Mouse (Mus musculus) heart, adult 18-20 months (tissue): ENCODE data around the gene Nlgn2. TPM values are rescaled to one million over a fixed set of nuclear protein-coding genes. Genes with fewer than 3 reads are reported as not detected.
A peak's percentile ranks its signal among the peaks of the same experiment; 100 is the strongest.

ENCODE experiments used
- DNase-seq, 2 experiments: peaks; one replicate each; pipeline ENCODE4 v3.0.0; 2021 to 2022; ENCODE audit warnings: mixed read lengths in 1 of 2
- microRNA-seq, 2 experiments: library from miRNA; unstranded; fragments of <30 nt; microRNA quantifications; one replicate each; pipeline ENCODE4 v1.2.0; 2022
- total RNA-seq, 2 experiments: library from RNA; stranded (reverse); gene quantifications; 2 replicates each; pipeline ENCODE4 v1.2.3; 2021

Nlgn2 gene
- total RNA-seq, 2 experiments from 2014 or later, result 3.3 to 3.9 TPM

- peak; percentile 94 to 99 for DNase-seq
Measured at GRCm38 (mm10) chr11:69795168-69795982, 42.2 kb downstream of the Nlgn2 start, which contains the start of gene Chrnb1. Gene Chrnb1, minus strand, starts transcription at chr11:69795943.

- DNase-seq, result no peak
Measured at GRCm38 (mm10) chr11:69793429-69793828, 44.2 kb downstream of the Nlgn2 start.

- no peak for DNase-seq
Measured at GRCm38 (mm10) chr11:69791420-69791819, 46.2 kb downstream of the Nlgn2 start.

- no peak for DNase-seq
Measured at GRCm38 (mm10) chr11:69789431-69789830, 48.2 kb downstream of the Nlgn2 start.

- no peak for DNase-seq
Measured at GRCm38 (mm10) chr11:69787306-69787705, 50.3 kb downstream of the Nlgn2 start.

GRCm38 (mm10) chr11:69784793-69785272 lies 52.8 kb downstream of the Nlgn2 start:
- peak; percentile 76 to 84 for DNase-seq

GRCm38 (mm10) chr11:69781828-69782227 lies 55.8 kb downstream of the Nlgn2 start:
- DNase-seq, result no peak

- DNase-seq, result no peak
Measured at GRCm38 (mm10) chr11:69778985-69779384, 58.6 kb downstream of the Nlgn2 start.

GRCm38 (mm10) chr11:69778258-69778982 lies 59.2 kb downstream of the Nlgn2 start:
- DNase-seq, result no peak

GRCm38 (mm10) chr11:69777504-69778257 lies 59.9 kb downstream of the Nlgn2 start:
- DNase-seq, result no peak

GRCm38 (mm10) chr11:69776488-69776887 lies 61.1 kb downstream of the Nlgn2 start:
- DNase-seq, result no peak

- no peak for DNase-seq
Measured at GRCm38 (mm10) chr11:69775716-69776115, 61.9 kb downstream of the Nlgn2 start.

- no peak for DNase-seq
Measured at GRCm38 (mm10) chr11:69774961-69775360, 62.6 kb downstream of the Nlgn2 start.

Small RNAs within 50 kb of the gene (microRNA-seq; reads per million reads assigned to microRNA genes)
- gene Mir6924, result 0 reads per million in 2 experiments

Other genes with a start within 250 kb of the Nlgn2 start
- 10 to 100 TPM; 15.2 to 16.4 TPM for gene Atp1b2, start 231.8 kb downstream of the Nlgn2 start, total RNA-seq
- not detected for gene Shbg, start 219.9 kb downstream of the Nlgn2 start, total RNA-seq
- gene Sat2, start 215.8 kb downstream of the Nlgn2 start, total RNA-seq, result 1 to 10 TPM; 3.3 to 3.8 TPM
- gene Fxr2, start 204.8 kb downstream of the Nlgn2 start, total RNA-seq, result 10 to 100 TPM; 91.3 to 97.2 TPM
- not detected for gene Sox15, start 182.5 kb downstream of the Nlgn2 start, total RNA-seq
- gene Mpdu1, start 175.1 kb downstream of the Nlgn2 start, total RNA-seq, result 10 to 100 TPM; 12.3 to 15.6 TPM
- 10 to 100 TPM in 1 of 2 experiments, 1 to 10 TPM in 1; 7.3 to 10.5 TPM for gene Cd68, start 171.6 kb downstream of the Nlgn2 start, total RNA-seq
- 100 to 1,000 TPM; 185 to 188 TPM for gene Eif4a1, start 165.4 kb downstream of the Nlgn2 start, total RNA-seq
- 10 to 100 TPM; 27.3 to 35.1 TPM for gene Senp3, start 155.7 kb downstream of the Nlgn2 start, total RNA-seq
- gene Tnfsf13, start 152.0 kb downstream of the Nlgn2 start, total RNA-seq, result 1 to 10 TPM; 1.5 to 1.7 TPM
- gene Tnfsf12, start 141.9 kb downstream of the Nlgn2 start, total RNA-seq, result 10 to 100 TPM; 16.9 to 17.1 TPM
- 1 to 10 TPM; 2.5 to 4.1 TPM for gene Tnfsfm13, start 141.7 kb downstream of the Nlgn2 start, total RNA-seq
- 10 to 100 TPM; 27.4 to 33.4 TPM for gene Polr2a, start 79.1 kb downstream of the Nlgn2 start, total RNA-seq
- not detected for gene Slc35g3, start 75.8 kb downstream of the Nlgn2 start, total RNA-seq
- 10 to 100 TPM; 41.7 to 44.7 TPM for gene Zbtb4, start 71.9 kb downstream of the Nlgn2 start, total RNA-seq
- gene Chrnb1, start 41.8 kb downstream of the Nlgn2 start, total RNA-seq, result 1 to 10 TPM; 2.0 to 4.6 TPM
- gene Fgf11, start 35.9 kb downstream of the Nlgn2 start, total RNA-seq, result 1 to 10 TPM; 2.6 to 3.0 TPM
- under 1 TPM; 0.17 to 0.49 TPM for gene Tmem102, start 32.2 kb downstream of the Nlgn2 start, total RNA-seq
- gene Gm39566, start 22.5 kb downstream of the Nlgn2 start, total RNA-seq, result not detected
- not detected for gene Spem2, start 19.3 kb downstream of the Nlgn2 start, total RNA-seq
- gene Spem1, start 15.6 kb downstream of the Nlgn2 start, total RNA-seq, result not detected
- 100 to 1,000 TPM; 232 to 246 TPM for gene Tmem256, start 730 bp upstream of the Nlgn2 start, total RNA-seq
- 10 to 100 TPM; 19.6 to 21.4 TPM for gene Plscr3, start 8.6 kb upstream of the Nlgn2 start, total RNA-seq
- not detected for gene Tnk1, start 20.9 kb upstream of the Nlgn2 start, total RNA-seq
- not detected for gene Tmem95, start 40.2 kb upstream of the Nlgn2 start, total RNA-seq
- 1 to 10 TPM; 2.0 to 2.5 TPM for gene Kctd11, start 43.6 kb upstream of the Nlgn2 start, total RNA-seq
- 1 to 10 TPM in 1 of 2 experiments, under 1 TPM in 1; 0.72 to 4.4 TPM for gene Acap1, start 57.8 kb upstream of the Nlgn2 start, total RNA-seq
- gene 2810408A11Rik, start 63.2 kb upstream of the Nlgn2 start, total RNA-seq, result under 1 TPM in 1 of 2 experiments, not detected in 1; 0.41 TPM
- gene Neurl4, start 63.3 kb upstream of the Nlgn2 start, total RNA-seq, result 10 to 100 TPM; 42.1 to 48.0 TPM
- 10 to 100 TPM; 26.2 to 27.5 TPM for gene Gps2, start 76.1 kb upstream of the Nlgn2 start, total RNA-seq
- gene Eif5a, start 84.2 kb upstream of the Nlgn2 start, total RNA-seq, result 100 to 1,000 TPM; 415 to 425 TPM
- gene Ybx2, start 98.0 kb upstream of the Nlgn2 start, total RNA-seq, result 10 to 100 TPM; 14.6 to 23.1 TPM
- gene Slc2a4, start 110.4 kb upstream of the Nlgn2 start, total RNA-seq, result 100 to 1,000 TPM; 402 to 439 TPM
- 1 to 10 TPM in 1 of 2 experiments, not detected in 1; 1.3 TPM for gene Cldn7, start 127.0 kb upstream of the Nlgn2 start, total RNA-seq
- 100 to 1,000 TPM; 130 to 144 TPM for gene Ctdnep1, start 143.4 kb upstream of the Nlgn2 start, total RNA-seq
- gene Elp5, start 144.7 kb upstream of the Nlgn2 start, total RNA-seq, result 10 to 100 TPM; 46.2 to 53.1 TPM
- gene Gabarap, start 153.4 kb upstream of the Nlgn2 start, total RNA-seq, result 100 to 1,000 TPM; 285 to 320 TPM
- 10 to 100 TPM; 18.4 to 19.7 TPM for gene Phf23, start 158.0 kb upstream of the Nlgn2 start, total RNA-seq
- gene Dvl2, start 162.8 kb upstream of the Nlgn2 start, total RNA-seq, result 1 to 10 TPM; 3.4 to 4.8 TPM
- 1,000 to 10,000 TPM; 1,326 to 1,372 TPM for gene Acadvl, start 177.6 kb upstream of the Nlgn2 start, total RNA-seq
- 1 to 10 TPM; 5.9 to 6.8 TPM for gene Dlg4, start 179.2 kb upstream of the Nlgn2 start, total RNA-seq
- gene Asgr1, start 216.3 kb upstream of the Nlgn2 start, total RNA-seq, result not detected